Mouse (Mus musculus): ENCODE data around the gene Snrpf. TPM values are rescaled to one million over a fixed set of nuclear protein-coding genes. Genes with fewer than 3 reads are reported as not detected.
A peak's percentile ranks its signal among the peaks of the same experiment; 100 is the strongest.

The Snrpf gene
- polyA plus RNA-seq, 1 experiment from 2014 or later = 74.5 TPM

GRCm38 (mm10) chr10:93609236-93609635 is 19.7 kb upstream of the Snrpf start:
- Histone ChIP-seq H3K4me3 (ENCODE audit: low read depth, low read length) (no peak overlapping the region), H3K36me3 (ENCODE audit: control insufficient read depth, insufficient read depth, low read length) (no peaks in the 10 kb centered on the region), H3K9ac (ENCODE audit: low read length) (no peak overlapping the region), H3K4me2 (replicated peaks; ENCODE audit: low read depth) (no peak overlapping the region), H3K4me1 (replicated peaks; ENCODE audit: control insufficient read depth, insufficient read depth) (no peaks in the 10 kb centered on the region), H3K27me3 (ENCODE audit: control insufficient read depth, insufficient read depth, low read length) (no peaks in the 10 kb centered on the region), H3K27ac (replicated peaks) (no peak overlapping the region), H3K9me3 (ENCODE audit: control insufficient read depth, low read length) (no peaks in the 10 kb centered on the region)
- WGBS = 92% methylated on average over 7 of the region's 7 CpGs
- ATAC-seq (ENCODE audit: low FRiP score, low TSS enrichment) (no peak), DNase-seq (ENCODE audit: low spot score) (no peak)
- no peak for TF ChIP-seq CTCF (IDR thresholded peaks at IDR 0.05; ENCODE audit: low read depth)
- TF ChIP-seq EP300 (optimal IDR thresholded peaks at IDR 0.05) = no peak

- ATAC-seq (ENCODE audit: low FRiP score, low TSS enrichment) = no peak
- no peaks in the 10 kb centered on the region for H3K9me3 ChIP-seq (ENCODE audit: control insufficient read depth, low read length)
- WGBS = 41% methylated on average over 9 of the region's 9 CpGs
- H3K9ac ChIP-seq (ENCODE audit: low read length) = no peak overlapping the region
- no peak overlapping the region for H3K27ac ChIP-seq (replicated peaks)
- TF ChIP-seq CTCF (IDR thresholded peaks at IDR 0.05; ENCODE audit: low read depth) = peak; percentile 67
- TF ChIP-seq EP300 (optimal IDR thresholded peaks at IDR 0.05) = no peak
- no peak overlapping the region for H3K4me2 ChIP-seq (replicated peaks; ENCODE audit: low read depth)
- H3K4me3 ChIP-seq (ENCODE audit: low read depth, low read length) = no peak overlapping the region
- H3K27me3 ChIP-seq (ENCODE audit: control insufficient read depth, insufficient read depth, low read length) = no peaks in the 10 kb centered on the region
- no peaks in the 10 kb centered on the region for H3K4me1 ChIP-seq (replicated peaks; ENCODE audit: control insufficient read depth, insufficient read depth)
- H3K36me3 ChIP-seq (ENCODE audit: control insufficient read depth, insufficient read depth, low read length) = no peaks in the 10 kb centered on the region
- no peak for DNase-seq (ENCODE audit: low spot score)
Observed at GRCm38 (mm10) chr10:93608051-93608450, 18.5 kb upstream of the Snrpf start.

DNA sequence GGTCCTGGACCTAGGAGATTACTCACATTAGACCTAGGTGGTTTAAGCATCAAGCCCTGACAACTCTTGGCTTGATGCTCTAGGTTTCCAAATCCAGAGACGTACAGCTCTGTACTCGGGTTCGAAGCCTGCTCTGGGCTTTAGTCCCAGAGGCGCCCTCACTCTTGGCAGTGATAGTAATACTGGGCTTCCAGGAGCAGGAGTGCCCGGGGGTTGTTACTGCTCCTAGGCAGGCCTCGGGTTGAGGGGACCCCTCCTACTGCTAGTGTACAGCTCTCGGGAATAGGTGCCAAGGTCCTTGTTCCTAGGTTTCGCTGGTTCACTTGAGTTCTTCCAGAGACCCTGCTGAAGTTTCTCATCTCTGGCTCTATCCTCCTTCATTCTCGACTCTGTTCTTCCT is 16.8 kb upstream of the Snrpf start:
- TF ChIP-seq EP300 (optimal IDR thresholded peaks at IDR 0.05) (no peak), CTCF (IDR thresholded peaks at IDR 0.05; ENCODE audit: low read depth) (no peak)
- Histone ChIP-seq H3K4me2 (replicated peaks; ENCODE audit: low read depth) (no peak overlapping the region), H3K27me3 (ENCODE audit: control insufficient read depth, insufficient read depth, low read length) (no peaks in the 10 kb centered on the region), H3K4me1 (replicated peaks; ENCODE audit: control insufficient read depth, insufficient read depth) (no peaks in the 10 kb centered on the region), H3K9ac (ENCODE audit: low read length) (no peak overlapping the region), H3K9me3 (ENCODE audit: control insufficient read depth, low read length) (no peaks in the 10 kb centered on the region), H3K27ac (replicated peaks) (no peak overlapping the region), H3K4me3 (ENCODE audit: low read depth, low read length) (no peak overlapping the region), H3K36me3 (ENCODE audit: control insufficient read depth, insufficient read depth, low read length) (no peaks in the 10 kb centered on the region)
- DNase-seq (ENCODE audit: low spot score) (no peak), ATAC-seq (ENCODE audit: low FRiP score, low TSS enrichment) (no peak)
- WGBS = 79% methylated on average over 9 of the region's 9 CpGs

DNA sequence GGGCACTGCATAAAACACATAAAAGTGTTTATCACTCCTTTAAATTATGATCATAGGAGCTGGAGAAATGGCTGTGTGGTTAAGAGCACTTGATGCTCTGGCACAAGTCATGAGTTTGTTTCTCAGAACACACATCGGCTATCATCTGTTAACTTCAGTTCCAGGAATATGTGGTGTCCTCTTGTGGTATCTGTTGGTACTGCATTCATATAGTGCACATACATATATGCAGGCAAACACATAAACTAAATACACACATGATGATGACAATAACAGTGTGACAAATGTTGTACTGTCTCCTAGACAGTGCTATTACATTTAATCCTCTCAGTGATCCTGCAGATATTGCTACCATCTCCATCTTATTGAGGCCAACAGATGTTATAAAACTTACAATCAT is 13.8 kb upstream of the Snrpf start:
- Histone ChIP-seq H3K27me3 (ENCODE audit: control insufficient read depth, insufficient read depth, low read length) (no peaks in the 10 kb centered on the region), H3K4me1 (replicated peaks; ENCODE audit: control insufficient read depth, insufficient read depth) (no peaks in the 10 kb centered on the region), H3K4me3 (ENCODE audit: low read depth, low read length) (no peak overlapping the region), H3K9me3 (ENCODE audit: control insufficient read depth, low read length) (no peaks in the 10 kb centered on the region), H3K27ac (replicated peaks) (no peak overlapping the region), H3K36me3 (ENCODE audit: control insufficient read depth, insufficient read depth, low read length) (no peaks in the 10 kb centered on the region), H3K9ac (ENCODE audit: low read length) (no peak overlapping the region), H3K4me2 (replicated peaks; ENCODE audit: low read depth) (no peak overlapping the region)
- DNase-seq (ENCODE audit: low spot score) (no peak), ATAC-seq (ENCODE audit: low FRiP score, low TSS enrichment) (no peak)
- TF ChIP-seq CTCF (IDR thresholded peaks at IDR 0.05; ENCODE audit: low read depth) (no peak; the same call in 1 of the 2 replicates), EP300 (optimal IDR thresholded peaks at IDR 0.05) (no peak)
- whole genome bisulfite sequencing = 98% methylated on average over 1 of the region's 1 CpGs

DNA sequence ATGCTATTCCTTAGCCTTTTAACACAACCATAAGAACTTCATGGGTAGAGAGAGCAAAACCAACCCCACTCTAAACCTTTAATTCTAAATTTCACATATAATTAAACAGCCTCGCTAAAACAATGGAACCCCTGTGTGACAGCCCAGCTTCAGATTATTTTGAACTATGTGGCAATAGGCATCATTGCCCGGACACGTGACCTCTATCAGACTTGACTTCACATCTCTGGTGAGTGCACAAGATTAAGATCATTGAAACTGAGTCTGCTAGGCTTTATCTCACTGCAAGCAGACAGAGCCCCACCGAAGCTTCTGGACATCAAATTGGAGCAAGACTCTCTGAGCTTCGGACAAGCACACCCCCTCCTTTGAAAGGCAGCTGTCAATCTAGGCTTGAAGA is 12.8 kb upstream of the Snrpf start:
- Histone ChIP-seq H3K9me3 (ENCODE audit: control insufficient read depth, low read length) (no peaks in the 10 kb centered on the region), H3K4me1 (replicated peaks; ENCODE audit: control insufficient read depth, insufficient read depth) (no peaks in the 10 kb centered on the region), H3K27ac (replicated peaks) (no peak overlapping the region), H3K9ac (ENCODE audit: low read length) (no peak overlapping the region), H3K36me3 (ENCODE audit: control insufficient read depth, insufficient read depth, low read length) (no peaks in the 10 kb centered on the region), H3K27me3 (ENCODE audit: control insufficient read depth, insufficient read depth, low read length) (no peaks in the 10 kb centered on the region), H3K4me2 (replicated peaks; ENCODE audit: low read depth) (no peak overlapping the region), H3K4me3 (ENCODE audit: low read depth, low read length) (no peak overlapping the region)
- TF ChIP-seq EP300 (optimal IDR thresholded peaks at IDR 0.05) = no peak
- no peak for TF ChIP-seq CTCF (IDR thresholded peaks at IDR 0.05; ENCODE audit: low read depth)
- 86% methylated on average over 5 of the region's 5 CpGs for WGBS
- ATAC-seq (ENCODE audit: low FRiP score, low TSS enrichment) = no peak
- DNase-seq (ENCODE audit: low spot score) = no peak

GRCm38 (mm10) chr10:93596641-93597040 is 7.1 kb upstream of the Snrpf start:
- H3K36me3 ChIP-seq (ENCODE audit: control insufficient read depth, insufficient read depth, low read length) = no peaks in the 10 kb centered on the region
- H3K4me2 ChIP-seq (replicated peaks; ENCODE audit: low read depth) = no peak overlapping the region
- DNase-seq (ENCODE audit: low spot score) = no peak
- ATAC-seq (ENCODE audit: low FRiP score, low TSS enrichment) = no peak
- no peak overlapping the region for H3K4me3 ChIP-seq (ENCODE audit: low read depth, low read length)
- no peaks in the 10 kb centered on the region for H3K27me3 ChIP-seq (ENCODE audit: control insufficient read depth, insufficient read depth, low read length)
- no peak overlapping the region for H3K9ac ChIP-seq (ENCODE audit: low read length)
- H3K9me3 ChIP-seq (ENCODE audit: control insufficient read depth, low read length) = no peaks in the 10 kb centered on the region
- no peak for TF ChIP-seq EP300 (optimal IDR thresholded peaks at IDR 0.05)
- no peak for TF ChIP-seq CTCF (IDR thresholded peaks at IDR 0.05; ENCODE audit: low read depth)
- H3K27ac ChIP-seq (replicated peaks) = no peak overlapping the region
- H3K4me1 ChIP-seq (replicated peaks; ENCODE audit: control insufficient read depth, insufficient read depth) = no peaks in the 10 kb centered on the region
- 77% methylated on average over 3 of the region's 3 CpGs for WGBS
